In genomic region chr1:132715044-132715443, GRCm38 (mm10) we compare ENCODE assay signal across 18 mouse cellular contexts.
"Had no signal": no experiment of that assay in that cellular context is flagged by ENCODE, and none has a peak within 500 bp of the region (broad histone marks: within the 10 kb centered on the region; RNA-seq: fewer than 3 reads in every experiment).

No protein-coding gene starts in this region.

- H3K4me3 ChIP-seq: limb, embryonic 12.5 days; limb, embryonic 15.5 days; liver, embryonic 12.5 days; liver, embryonic 15.5 days; lung, embryonic 15.5 days; megakaryocyte, embryonic 14.5 days; midbrain, embryonic 12.5 days had no signal

- H3K9me3 ChIP-seq: limb, embryonic 12.5 days; limb, embryonic 15.5 days; liver, embryonic 12.5 days; liver, embryonic 15.5 days; lung, embryonic 15.5 days; megakaryocyte, embryonic 14.5 days; midbrain, embryonic 12.5 days had no signal

- ATAC-seq: liver, embryonic 12.5 days had no signal

- H3K9ac ChIP-seq: limb, embryonic 12.5 days; limb, embryonic 15.5 days; liver, embryonic 12.5 days; liver, embryonic 15.5 days; lung, embryonic 15.5 days; midbrain, embryonic 12.5 days had no signal

- H3K4me2 ChIP-seq: limb, embryonic 12.5 days; limb, embryonic 15.5 days; liver, embryonic 12.5 days; liver, embryonic 15.5 days; lung, embryonic 15.5 days; midbrain, embryonic 12.5 days had no signal

- H3K4me1 ChIP-seq: limb, embryonic 12.5 days; limb, embryonic 15.5 days; liver, embryonic 12.5 days; liver, embryonic 15.5 days; lung, embryonic 15.5 days; megakaryocyte, embryonic 14.5 days had no signal

- H3K27ac ChIP-seq: limb, embryonic 12.5 days; limb, embryonic 15.5 days; liver, embryonic 12.5 days; liver, embryonic 15.5 days; lung, embryonic 15.5 days; midbrain, embryonic 12.5 days; stomach, postnatal 0 days had no signal

- H3K27me3 ChIP-seq: liver, embryonic 12.5 days; liver, embryonic 15.5 days; lung, embryonic 15.5 days; midbrain, embryonic 12.5 days had no signal

- H3K36me3 ChIP-seq: limb, embryonic 12.5 days; limb, embryonic 15.5 days; liver, embryonic 12.5 days; liver, embryonic 15.5 days; lung, embryonic 15.5 days; midbrain, embryonic 12.5 days had no signal

- DNase-seq: kidney, adult 18-20 months; kidney, adult 9 months; kidney, postnatal 14 days; kidney, postnatal 4 days; left cerebral cortex, postnatal 4 days; lung, adult 18-20 months; lung, postnatal 10 days; lung, postnatal 36 days; thymus, adult 2 months; thymus, postnatal 25 days had no signal
